Comparison of ENCODE assay signal across 8 mouse cellular contexts in the genomic region with DNA sequence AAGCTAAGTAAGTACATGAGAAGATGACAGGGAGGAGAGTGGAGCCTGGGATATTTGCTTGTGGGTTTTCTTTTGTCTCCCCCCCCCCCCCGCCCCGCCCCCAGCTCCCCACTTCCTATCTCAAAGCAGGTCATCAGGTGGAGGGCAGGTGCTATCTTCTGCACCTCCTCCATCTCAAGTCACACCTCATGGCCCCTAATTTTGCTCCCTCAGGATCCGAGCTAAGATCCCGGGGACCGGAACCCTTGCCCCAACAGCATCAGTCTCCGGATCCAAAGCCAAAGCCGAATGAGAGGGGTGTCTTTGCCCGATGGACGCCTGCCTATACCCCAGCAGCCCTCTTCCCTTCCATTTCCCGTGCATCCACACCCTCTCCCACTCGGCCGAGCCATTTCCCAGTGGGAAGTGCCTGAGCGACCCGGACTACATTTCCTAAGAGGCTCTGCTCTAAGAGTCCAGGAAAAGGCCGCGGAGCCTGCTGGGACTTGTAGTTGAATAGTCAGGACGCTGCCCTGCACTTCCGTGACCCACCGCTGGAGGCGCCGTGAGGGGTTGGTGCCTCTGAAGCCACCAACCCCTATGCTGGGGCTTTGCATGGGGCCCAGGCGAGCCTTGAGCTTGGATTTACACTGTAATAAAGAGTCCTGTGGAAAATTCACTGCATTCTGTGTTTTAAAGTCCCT. TPM values are rescaled to one million over a fixed set of nuclear protein-coding genes. Genes with fewer than 3 reads are reported as not detected.
A peak's percentile ranks its signal among the peaks of the same experiment; 100 is the strongest.
DNase-seq lines count a peak whose midpoint lies in the region; ATAC-seq lines count a peak whose summit lies in the region.

No protein-coding gene starts in this region.

- peaks cover 22% of the 10 kb centered on the region for H3K4me1 ChIP-seq in hindbrain, embryonic 10.5 days (replicated peaks)
- peaks cover 15% of the 10 kb centered on the region for H3K4me1 ChIP-seq in lung, embryonic 15.5 days

- H3K9me3 ChIP-seq in hindbrain, embryonic 10.5 days: no peaks in the 10 kb centered on the region
- no peaks in the 10 kb centered on the region for H3K9me3 ChIP-seq in lung, embryonic 15.5 days

- H3K9ac ChIP-seq in lung, embryonic 15.5 days: peak overlapping the region; percentile 47

- ATAC-seq in frontal cortex, adult (ENCODE audit: low TSS enrichment): peak; percentile 95
- peak; percentile 81 for ATAC-seq in lung, embryonic 15.5 days (ENCODE audit: borderline replicate concordance, extremely low read depth, low FRiP score, low TSS enrichment)

- WGBS in hindbrain, embryonic 10.5 days: 14% methylated on average over 22 of the region's 22 CpGs
- 13% methylated on average over 20 of the region's 22 CpGs for WGBS in lung, embryonic 15.5 days

- peaks cover 11% of the 10 kb centered on the region for H3K36me3 ChIP-seq in hindbrain, embryonic 10.5 days
- no peaks in the 10 kb centered on the region for H3K36me3 ChIP-seq in lung, embryonic 15.5 days

- H3K4me3 ChIP-seq in hindbrain, embryonic 10.5 days: peak overlapping the region; percentile 42
- peak overlapping the region; percentile 44 for H3K4me3 ChIP-seq in lung, embryonic 15.5 days

- H3K27ac ChIP-seq in hindbrain, embryonic 10.5 days: peak overlapping the region; percentile 77
- no peak overlapping the region for H3K27ac ChIP-seq in lung, embryonic 15.5 days

- peak overlapping the region; percentile 80 for H3K4me2 ChIP-seq in lung, embryonic 15.5 days

- peak; percentile 80 for DNase-seq in MEL-GATA-1-ER (ENCODE audit: extremely low read depth, low read depth)
- peak; percentile 98 for DNase-seq in cerebellum, adult 9-10 months
- peak; percentile 96 for DNase-seq in hindbrain, embryonic 10.5 days (ENCODE audit: low spot score)
- DNase-seq in layer of hippocampus, adult 9-10 months (ENCODE audit: low spot score): peak; percentile 98
- DNase-seq in ovary, postnatal 10 days (ENCODE audit: low spot score): peak; percentile 97
- DNase-seq in thymus, postnatal 0 days (ENCODE audit: low spot score): peak; percentile 91

- H3K27me3 ChIP-seq in hindbrain, embryonic 10.5 days (ENCODE audit: insufficient read depth, poor library complexity, severe bottlenecking): no peaks in the 10 kb centered on the region
- no peaks in the 10 kb centered on the region for H3K27me3 ChIP-seq in lung, embryonic 15.5 days

RNA-seq across cellular contexts. Expression of a gene that starts 13.2 kb away (rescaled TPM):
- polyA plus RNA-seq in hindbrain, embryonic 10.5 days (2016; fragmentation: Nextera tagmentation; extraction: Ambion mirVana): 37.3 and 67.8 TPM in 2 replicates
- polyA plus RNA-seq in lung, embryonic 15.5 days (2015; fragmentation: Nextera tagmentation; extraction: Ambion mirVana): 10.6 and 11.4 TPM in 2 replicates
- 1.6 and 2.2 TPM in 2 replicates for polyA plus RNA-seq in thymus, postnatal 0 days (2015; fragmentation: Nextera tagmentation; extraction: Ambion mirVana)

RNA-seq across cellular contexts. Expression of a gene that starts 14.2 kb away (rescaled TPM):
- polyA plus RNA-seq in hindbrain, embryonic 10.5 days (2016; fragmentation: Nextera tagmentation; extraction: Ambion mirVana): not detected in 2 replicates
- polyA plus RNA-seq in lung, embryonic 15.5 days (2015; fragmentation: Nextera tagmentation; extraction: Ambion mirVana): 0.24 and 0.26 TPM in 2 replicates
- polyA plus RNA-seq in thymus, postnatal 0 days (2015; fragmentation: Nextera tagmentation; extraction: Ambion mirVana): 0.19 and 0.21 TPM in 2 replicates

RNA-seq across cellular contexts. Expression of a gene that starts 15.8 kb away (rescaled TPM):
- 0.30 and 0.42 TPM in 2 replicates for polyA plus RNA-seq in hindbrain, embryonic 10.5 days (2016; fragmentation: Nextera tagmentation; extraction: Ambion mirVana)
- not detected in 2 replicates for polyA plus RNA-seq in lung, embryonic 15.5 days (2015; fragmentation: Nextera tagmentation; extraction: Ambion mirVana)
- 0.27 and 0.30 TPM in 2 replicates for polyA plus RNA-seq in thymus, postnatal 0 days (2015; fragmentation: Nextera tagmentation; extraction: Ambion mirVana)

RNA-seq across cellular contexts. Expression of a gene that starts 24.0 kb away (rescaled TPM):
- 58.8 and 62.0 TPM in 2 replicates for polyA plus RNA-seq in hindbrain, embryonic 10.5 days (2016; fragmentation: Nextera tagmentation; extraction: Ambion mirVana)
- 115 TPM in 2 replicates for polyA plus RNA-seq in lung, embryonic 15.5 days (2015; fragmentation: Nextera tagmentation; extraction: Ambion mirVana)
- 74.3 and 75.3 TPM in 2 replicates for polyA plus RNA-seq in thymus, postnatal 0 days (2015; fragmentation: Nextera tagmentation; extraction: Ambion mirVana)

RNA-seq across cellular contexts. Expression of a gene that starts 48.9 kb away (rescaled TPM):
- 106 and 128 TPM in 2 replicates for polyA plus RNA-seq in hindbrain, embryonic 10.5 days (2016; fragmentation: Nextera tagmentation; extraction: Ambion mirVana)
- polyA plus RNA-seq in lung, embryonic 15.5 days (2015; fragmentation: Nextera tagmentation; extraction: Ambion mirVana): 86.4 and 88.6 TPM in 2 replicates
- 59.6 and 67.1 TPM in 2 replicates for polyA plus RNA-seq in thymus, postnatal 0 days (2015; fragmentation: Nextera tagmentation; extraction: Ambion mirVana)
